Mouse (Mus musculus) CD4-positive, CD25-positive, alpha-beta regulatory T cell, adult 2 months (primary cell): ENCODE results near the gene Phf5a.

Experiments
- DNase-seq: peaks from one replicate; pipeline ENCODE4 v3.0.0-alpha.2; 2012; ENCODE audit warnings: low read depth, low spot score

Phf5a gene

DNA sequence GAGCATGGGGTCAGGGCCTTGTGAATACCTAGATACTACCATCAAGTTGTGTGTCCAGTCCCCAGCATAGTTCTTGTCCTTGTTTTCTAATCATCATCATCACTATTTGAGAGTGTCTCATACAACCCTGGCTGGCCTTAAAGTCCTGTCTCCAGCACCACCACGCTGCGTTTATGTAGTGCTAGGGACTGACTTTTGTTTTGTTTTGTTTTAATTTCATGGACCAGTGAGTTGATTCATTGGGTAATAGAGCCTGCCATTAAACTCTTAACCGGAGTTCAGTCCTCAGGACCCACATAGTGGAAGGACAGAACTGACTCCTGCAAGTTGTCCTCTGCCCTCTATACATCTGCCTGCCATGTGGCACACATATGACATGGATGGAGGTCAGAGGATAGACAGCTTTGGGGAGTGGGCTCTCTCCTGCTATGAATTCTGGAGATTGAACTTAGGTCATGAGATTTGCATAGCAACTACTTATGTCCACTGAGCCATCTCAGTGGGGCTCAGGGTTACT lies 13.8 kb upstream of the Phf5a start:
- DNase-seq = no peak

DNA sequence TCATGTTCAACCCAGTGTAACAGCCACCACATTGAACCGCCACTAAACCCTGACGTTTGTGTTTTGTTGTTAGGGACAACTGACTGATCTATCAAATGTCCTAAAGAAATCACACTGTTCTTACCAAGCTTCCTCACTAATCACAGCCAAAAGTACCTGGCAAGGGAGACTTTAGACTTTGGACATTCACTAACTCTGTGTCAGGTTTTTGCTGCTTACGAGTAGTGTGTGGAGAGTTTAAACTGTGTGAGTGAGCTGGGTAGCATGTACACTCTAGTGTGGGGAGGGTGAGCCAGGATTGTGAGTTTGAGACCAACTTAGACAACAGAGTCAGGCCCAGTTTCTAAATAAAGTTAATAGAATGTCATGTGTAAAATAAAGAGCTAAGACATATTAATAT lies 10.6 kb upstream of the Phf5a start:
- no peak for DNase-seq

DNA sequence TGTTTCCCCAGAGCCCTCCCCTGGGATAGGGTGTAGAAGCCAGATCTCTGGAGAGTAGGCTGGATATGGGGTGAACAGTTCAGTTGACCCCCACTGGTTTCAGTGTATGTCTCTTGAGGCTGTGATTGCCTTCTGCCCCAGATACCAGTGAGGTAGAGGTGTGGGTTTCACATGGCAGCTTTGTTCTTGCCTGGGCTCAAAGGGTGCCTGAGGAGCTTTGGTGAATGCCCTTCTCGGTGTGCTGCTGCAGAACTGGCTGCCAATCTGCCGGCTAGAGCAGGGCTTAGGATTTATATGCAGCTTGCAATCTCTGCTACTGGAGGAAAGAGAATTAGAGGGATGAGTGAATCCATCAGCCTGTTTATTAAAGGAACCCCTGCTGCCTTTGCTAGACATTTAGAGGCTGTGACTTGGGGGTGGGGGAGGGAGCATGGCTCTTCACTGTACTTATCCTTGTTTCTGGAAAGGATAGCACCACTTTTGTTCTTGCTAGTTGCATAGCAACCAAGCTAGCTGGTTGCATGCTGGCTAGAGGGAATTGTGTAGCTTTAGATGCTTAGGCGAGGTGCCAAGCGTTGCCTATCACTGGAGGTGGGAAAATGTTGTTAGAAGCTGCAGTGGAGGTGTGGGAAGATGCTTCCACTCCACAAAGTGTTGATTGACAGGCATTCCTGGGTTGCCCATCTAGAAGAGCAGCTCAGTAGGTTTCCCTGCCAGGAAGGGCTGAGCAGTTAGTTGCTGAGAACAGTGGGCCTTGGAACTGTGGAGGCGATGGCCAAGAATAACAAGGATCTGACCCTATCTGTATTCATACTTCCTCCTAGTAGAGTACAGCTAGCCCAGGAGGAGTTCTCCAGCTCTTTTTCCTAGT lies 8.1 kb upstream of the Phf5a start:
- no peak for DNase-seq

DNA sequence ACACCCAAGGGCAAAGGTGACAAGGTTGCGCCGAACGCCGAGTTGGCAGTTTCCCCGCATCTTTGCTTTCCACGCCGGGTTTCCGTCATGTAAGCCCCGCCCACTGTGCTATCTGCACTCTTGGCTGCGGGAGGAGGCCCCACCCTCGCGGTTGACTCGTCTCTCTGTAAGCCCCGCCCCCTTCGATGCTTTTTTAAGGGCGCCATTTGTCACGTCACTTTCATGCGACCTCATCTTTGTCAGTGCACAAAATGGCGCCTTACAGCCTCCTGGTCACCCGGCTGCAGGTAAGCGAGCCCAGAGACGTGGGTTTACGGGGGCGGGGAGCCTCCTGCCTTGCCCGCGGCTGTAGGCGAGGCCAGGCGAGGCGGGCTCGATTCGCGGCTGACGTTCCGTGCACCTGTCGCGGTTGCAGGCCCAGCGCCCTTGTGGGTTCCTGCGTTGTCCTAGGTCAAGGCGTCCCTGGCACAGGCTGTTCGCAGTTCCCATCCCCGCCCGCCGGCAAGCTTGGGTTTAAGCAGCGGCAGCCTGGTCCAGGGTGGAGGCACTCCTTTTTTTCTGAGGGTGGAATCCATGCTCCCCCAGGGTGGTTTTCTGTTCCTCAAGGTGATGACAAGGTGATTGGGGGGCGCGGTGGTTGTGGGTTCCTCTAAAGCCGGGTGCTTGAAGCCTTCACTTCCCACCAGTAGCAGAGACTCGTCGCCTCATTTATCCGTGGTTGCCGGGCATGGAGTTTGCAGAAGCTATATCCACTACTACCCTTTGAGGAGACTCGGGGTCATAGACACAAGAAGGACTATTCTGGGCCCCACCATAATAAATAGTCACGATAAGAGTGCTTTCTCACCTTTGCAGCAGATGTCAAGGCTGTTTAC lies 788 bp upstream of the Phf5a start, which contains the start of gene Aco2:
Gene Aco2, plus strand, starts transcription at position 48 of the 875 bp plus-strand sequence.
- DNase-seq = peak; percentile 99

DNA sequence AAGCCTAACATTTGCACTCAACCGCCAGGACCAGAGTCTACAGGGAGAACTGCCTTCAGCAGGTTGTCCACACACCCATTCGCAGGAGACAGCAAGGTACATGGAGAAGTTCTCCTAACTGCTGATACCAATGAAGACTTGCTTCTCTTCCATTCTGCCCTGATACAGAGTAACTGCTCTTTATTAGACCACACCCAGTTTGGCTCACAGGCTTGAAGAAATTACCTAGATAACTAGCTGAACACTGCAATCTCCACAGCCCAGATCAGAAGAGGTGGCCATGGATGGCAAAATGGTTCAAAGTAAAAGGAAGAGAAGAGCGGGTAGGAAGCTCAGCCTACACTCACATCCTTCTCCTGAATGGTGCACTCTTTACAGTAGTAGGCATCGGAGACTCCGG lies 1.7 kb downstream of the Phf5a start:
- DNase-seq = no peak

DNA sequence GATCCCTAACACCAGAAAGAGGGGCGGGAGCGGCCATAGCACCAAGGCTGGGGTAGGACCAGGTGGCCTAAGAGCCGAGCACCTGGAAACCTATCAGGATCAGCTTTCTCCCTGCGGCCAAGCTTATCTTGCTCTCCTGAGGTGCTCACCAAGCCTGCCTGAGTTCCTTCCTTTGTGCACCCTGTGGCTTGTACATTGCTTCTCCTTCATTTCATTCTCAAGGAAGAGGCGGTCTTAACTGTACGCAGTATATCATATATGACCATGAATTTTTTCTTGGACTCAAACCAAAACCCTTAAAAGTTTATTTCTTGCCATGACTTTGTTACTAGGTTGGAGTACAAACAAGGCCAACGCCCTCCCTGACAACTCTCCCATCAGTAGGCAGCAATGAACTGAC lies 7.5 kb downstream of the Phf5a start:
- no peak for DNase-seq

DNA sequence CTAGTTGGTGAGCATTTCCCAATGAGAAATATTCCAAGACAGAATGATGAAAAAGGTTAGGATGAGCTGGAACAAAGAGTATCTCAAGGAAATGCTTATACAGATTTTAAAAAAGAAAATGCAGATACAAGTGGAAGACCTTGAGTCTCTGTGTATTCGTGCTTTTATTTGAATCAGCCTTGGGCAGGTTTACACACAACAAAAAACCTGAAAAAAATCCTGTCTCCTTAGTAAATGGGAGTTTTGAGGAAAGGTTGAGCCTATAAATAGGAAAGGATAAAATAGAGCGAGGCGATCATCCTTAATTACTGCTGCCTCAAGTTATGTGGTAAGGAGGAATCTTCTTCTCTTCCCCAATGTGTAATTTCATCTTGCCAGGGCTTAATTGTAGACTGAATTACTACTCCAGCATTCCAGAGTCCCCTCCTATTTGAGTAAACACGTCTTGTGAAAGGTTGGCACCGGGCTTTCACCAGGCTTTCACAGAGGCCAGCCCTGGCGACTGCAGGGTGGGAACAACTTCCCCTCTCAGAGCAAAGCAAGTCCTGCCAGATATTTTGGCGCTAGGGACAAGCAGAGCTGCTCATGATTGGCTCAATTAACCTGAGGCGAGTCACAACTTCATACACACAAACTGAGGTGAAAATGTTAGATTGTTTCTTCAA lies 11.1 kb downstream of the Phf5a start:
- no peak for DNase-seq

DNA sequence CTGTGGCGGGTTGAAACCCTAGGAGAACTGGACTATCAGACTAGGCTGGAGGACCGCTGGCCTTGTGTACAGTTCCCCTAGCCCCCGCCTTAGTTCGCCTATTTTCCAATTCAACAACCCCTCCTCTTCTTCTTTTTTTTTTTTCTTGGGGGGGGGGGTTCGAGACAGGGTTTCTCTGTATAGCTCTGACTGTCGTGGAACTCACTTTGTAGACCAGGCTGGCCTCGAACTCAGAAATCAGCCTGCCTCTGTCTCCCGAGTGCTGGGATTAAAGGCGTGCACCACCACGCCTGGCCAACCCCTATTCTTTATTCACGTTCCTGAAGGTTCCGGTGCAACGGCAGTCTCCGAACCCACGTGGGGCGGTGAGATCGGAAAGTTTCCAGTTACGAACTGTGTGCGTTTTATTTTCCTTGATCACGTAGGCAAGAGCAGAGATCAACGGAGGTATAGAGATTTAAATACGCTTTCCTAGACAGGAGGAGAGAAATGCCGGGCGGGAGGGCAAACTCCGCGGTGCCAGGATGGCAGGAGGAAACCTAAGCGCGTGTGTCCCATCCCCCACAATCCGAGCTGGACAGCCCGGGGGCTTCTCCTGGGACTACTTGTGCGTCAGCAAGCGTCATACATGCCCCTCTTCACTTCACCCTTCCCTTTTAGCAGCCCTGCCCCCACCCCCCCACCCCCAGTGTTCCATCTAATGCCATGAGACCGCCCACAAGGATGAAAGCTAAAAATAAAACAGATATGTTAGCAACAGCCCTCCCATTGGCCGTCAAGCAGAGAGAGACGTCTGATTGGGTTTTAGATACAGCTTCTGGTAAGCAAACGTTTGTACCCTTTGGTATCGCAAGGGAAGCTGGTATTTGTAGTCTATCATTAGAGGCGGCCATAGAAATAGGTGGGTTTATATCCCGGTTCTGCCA lies 12.1 kb downstream of the Phf5a start:
- peak; percentile 93 for DNase-seq

DNA sequence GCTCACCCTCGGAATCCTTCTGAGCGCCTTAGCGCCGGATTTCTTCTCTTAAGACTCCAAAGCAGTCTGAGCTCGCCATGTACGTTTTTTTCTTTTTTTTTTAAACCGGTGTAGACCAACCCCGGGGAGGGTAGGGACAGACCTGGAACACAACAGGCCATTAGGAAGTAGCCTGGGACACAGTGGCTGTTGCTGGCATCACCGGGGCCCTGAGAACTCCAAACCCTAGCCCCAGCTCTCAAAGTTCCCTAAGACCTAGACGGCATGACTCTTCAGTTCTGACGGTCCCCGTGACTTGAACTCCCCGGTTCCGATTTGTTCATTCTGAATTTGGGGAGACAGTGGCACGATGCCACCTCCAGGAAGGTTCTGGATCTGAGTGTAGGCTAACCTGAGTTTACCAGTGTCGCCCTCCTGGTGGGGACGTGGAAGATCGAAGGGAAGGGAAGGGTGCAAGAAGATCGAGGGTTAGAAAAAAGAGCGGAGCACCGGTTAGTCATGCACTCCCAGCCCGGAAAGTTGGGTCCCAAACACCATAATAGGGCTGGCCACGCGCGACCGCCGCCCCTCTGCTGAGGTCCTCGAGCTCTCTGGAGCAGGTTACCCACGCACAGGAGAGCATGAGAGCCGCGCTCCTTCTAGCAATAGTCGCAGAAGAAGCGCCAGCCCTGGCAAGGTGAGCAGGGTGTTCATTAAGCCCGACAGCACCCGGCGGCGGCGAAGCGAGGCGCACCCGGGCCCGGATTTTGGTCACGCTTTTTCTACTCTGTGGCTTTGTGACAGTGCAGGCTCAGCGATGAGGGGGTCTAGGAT lies 13.0 kb downstream of the Phf5a start, which contains the start of gene Tob2:
Gene Tob2, minus strand, starts transcription at position 280 of the 813 bp plus-strand sequence.
- peak; percentile 78 for DNase-seq

DNA sequence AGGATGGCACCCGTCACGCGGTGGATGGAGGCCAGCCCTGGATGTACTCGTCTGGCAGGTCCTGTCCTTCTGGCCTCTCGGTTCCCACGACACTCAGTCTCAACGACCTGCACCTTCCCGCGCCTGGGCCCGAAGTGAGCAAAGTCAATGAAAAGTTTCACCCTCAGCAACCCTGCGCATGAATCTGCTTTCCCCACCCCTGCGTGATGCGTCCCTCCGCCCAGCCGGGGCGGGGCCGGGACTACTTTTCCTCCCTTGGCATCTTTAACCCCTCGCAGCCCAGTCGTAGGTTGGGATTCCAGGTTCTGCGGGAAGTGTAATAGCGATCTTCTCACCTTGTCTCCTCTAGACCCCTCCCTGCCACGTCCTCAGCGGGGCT lies 13.6 kb downstream of the Phf5a start:
- DNase-seq = peak; percentile 93

DNA sequence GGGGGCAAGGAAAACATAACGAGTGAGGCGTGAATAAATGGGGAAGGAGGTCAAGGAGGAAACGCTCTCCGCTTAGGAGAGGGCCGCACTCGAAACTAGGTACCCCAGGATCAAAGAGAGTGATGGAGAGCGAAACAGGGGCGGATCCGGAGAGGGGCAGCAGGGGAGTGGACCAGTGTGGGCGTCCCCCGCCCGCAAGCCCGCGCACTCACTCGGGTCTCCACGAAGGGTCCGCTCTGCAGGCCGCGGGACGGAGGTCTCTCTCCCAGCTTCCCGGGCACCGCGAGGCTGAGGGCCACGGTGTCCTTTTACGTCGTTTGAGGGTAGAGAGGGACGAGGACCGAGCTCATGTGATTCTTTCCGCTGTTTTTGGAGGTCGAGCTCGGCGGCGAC lies 14.0 kb downstream of the Phf5a start:
- peak; percentile 69 for DNase-seq

DNA sequence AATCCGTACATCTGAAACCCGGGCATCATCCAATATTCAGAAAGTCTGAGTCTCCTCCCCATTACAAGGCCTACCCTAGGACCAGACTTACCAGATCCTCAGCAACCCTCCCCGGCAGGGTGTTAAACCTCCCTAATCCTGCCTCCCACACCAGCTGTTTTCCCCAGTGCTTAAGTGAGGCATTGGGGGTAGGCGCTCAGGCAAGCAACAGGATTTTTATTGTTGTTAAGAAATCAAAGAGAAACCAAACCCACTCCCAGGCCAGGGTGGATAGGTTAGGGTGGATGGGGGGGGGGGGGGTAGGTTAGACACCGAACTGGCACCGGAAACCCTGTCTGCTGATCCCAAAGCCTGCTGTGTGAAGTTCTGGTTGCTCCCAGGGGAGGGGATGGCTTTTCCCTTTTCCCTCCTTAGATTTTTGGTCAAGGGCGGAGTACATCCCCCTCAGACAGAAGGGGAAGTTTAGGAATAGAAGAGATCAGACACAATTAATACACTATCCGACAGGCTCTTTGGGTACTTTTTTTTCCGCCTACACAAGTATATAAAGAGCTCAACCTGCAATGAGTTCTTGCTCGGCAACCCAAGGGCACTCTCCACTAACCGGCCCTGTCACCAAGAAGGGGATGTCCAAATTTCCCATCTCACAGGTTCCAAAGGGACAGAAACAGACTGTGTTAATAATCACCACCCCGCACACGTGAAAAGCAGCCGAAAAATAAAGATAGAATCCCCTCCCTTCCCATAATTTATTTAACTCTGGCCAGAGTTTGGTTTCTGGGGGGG lies 14.6 kb downstream of the Phf5a start:
- DNase-seq = peak; percentile 58

DNA sequence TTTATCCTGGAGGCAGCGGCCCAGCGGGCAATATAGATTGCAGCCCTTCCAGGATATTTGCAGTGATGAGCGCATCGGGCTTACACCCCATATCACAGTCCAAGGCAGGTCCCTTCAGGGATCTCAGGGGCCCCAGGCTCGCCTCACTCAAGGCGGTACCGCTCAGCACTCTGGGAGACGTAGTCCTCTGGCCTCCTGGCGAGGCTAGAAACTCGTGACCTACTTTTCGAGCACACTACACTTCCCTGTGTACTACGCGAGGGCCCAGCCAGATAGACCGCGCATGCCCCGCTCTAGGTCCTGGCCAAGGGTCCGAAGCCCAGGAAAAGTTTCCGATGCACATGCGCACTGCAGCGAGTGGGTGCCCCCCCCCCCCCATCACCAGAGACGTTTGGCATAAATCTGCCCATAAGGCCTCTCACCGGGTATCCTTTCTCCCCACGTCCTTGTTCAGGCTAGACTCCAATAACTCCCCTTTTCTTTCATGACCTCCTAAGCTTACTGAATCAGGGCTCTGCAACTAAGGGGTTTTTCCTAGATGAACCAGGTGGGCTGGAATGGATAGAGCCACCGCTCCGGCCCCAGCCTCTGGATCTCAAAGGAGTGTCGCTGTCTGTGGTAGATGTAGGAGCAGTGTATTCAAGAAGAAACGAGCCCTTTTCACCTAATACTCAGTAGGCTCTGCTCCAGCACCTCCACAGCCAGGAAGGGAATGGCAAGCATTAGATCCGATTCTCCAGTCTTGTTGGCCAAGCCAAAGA lies 15.5 kb downstream of the Phf5a start:
- DNase-seq = peak; percentile 88

DNA sequence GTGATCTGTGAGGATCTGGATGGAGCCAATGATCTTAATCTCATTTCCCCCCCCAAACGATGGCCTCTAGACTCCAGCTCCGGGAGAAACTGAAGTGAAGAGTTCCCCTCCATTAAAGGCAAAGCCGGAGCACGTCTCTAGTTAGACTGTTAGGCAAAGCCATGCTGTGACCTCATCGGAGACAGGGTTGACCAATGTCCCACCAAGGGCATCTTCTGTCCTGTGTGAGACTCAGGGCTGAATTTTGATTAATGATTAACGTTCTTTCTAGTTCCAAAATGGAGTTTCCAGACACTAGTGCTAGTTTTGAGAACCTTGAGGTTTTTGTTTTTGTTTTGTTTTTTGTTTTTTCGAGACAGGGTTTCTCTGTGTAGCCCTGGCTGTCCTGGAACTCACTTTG lies 18.6 kb downstream of the Phf5a start:
- DNase-seq = no peak

DNA sequence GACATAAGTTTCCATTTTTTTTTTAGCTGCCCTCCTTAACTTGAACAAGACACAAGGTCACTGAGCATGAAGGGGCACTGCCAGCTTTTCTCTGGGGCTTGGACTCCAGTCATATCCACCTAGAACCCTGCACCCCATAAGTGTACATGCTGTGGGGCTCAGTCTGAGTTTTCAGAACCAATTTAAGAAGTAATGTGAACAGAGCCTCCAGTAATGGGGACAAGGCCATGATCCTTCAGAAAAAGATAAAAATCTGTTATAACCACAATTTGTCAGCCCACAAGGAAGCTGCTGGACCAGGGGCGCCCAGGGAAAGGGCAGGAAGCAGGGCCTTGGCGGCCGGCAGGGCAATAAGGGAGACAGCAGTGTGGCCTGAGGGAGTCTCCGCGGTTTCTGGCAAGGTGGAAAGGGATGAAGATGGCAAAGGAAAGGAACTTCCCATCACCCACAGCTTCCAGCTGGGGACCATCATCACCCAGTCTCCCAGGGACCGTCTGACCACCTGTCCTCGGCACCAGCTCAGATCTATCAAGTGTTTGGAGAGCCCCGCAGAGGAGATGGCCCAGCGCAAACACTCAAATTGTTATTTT lies 19.2 kb downstream of the Phf5a start:
- DNase-seq = no peak

DNA sequence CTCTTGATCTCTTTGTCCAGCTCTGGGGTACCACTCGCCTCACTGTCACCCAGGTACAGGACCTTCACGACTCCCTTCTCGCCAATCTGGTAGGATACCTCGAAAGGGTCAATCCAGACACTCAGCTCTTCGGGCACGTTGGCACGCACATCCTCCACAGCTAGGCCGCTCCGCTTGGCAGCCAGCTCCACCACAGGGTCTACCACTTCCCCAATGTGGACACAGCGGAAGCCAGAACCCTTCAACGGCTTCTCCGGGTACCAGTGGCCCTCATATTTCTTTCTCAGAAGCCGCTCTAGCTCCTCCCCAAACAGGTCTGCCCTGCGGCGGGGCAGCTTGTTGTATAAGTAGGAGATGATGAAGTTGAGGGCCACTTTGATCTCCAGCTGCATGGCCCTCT lies 20.3 kb downstream of the Phf5a start:
- DNase-seq = no peak

DNA sequence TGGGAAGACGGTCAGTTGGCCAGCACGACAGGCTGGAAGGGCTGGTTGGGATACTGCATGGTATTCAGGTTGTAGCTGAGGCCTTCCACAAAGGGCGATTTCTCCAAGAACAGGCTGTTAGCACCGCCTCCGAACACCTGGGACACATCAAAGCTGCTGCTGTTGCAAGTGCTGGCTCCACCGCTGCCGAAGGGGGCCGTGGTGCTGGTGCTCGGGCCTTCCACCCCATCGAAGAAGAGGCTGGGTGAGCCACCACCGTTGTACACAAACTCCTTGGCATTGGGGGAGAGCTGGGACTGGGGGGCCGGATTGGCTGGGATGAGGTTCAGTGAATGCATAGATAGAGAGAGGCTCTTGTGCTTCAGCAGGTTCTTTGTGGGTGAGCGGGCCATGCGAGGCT lies 21.0 kb downstream of the Phf5a start:
- no peak for DNase-seq

DNA sequence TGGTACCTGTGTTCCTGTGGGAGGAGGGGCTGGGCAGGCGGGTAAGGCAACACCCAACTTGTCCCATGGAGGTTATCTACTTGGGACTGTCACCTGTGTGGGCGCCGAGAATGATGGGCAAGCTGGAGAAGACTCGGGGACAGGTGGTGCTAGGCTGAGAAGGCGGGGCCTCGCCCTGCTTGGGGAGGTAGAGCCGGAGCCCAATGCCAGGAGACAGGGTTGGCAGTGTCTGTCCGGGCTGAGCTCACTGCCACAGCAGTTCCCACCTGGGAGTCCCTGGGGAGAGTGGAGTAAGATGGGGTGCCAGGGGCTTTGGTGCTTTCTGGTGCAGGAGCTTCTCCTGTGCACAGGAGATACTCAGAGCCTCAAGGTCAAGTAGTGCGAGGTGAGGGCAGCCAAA lies 22.6 kb downstream of the Phf5a start:
- peak; percentile 30 for DNase-seq
